Mouse (Mus musculus) macrophage (primary cell): ENCODE data around the gene Enox1. TPM values are rescaled to one million over a fixed set of nuclear protein-coding genes. Genes with fewer than 3 reads are reported as not detected.

Source experiments
- polyA plus RNA-seq: library from polyadenylated mRNA; stranded (reverse); fragments of 250-400 nt; gene quantifications from 3 replicates; pipeline ENCODE4 v1.2.4, GENCODE M21; 2018; ENCODE audit warnings: inconsistent platforms

Gene Enox1
- polyA plus RNA-seq, 1 experiment from 2014 or later, result not detected

Other genes with a start within 250 kb of the Enox1 start
- 1.9 to 14.8 TPM (median 5.5 TPM) in 3 replicates for gene Ccdc122, start 120.0 kb upstream of the Enox1 start, polyA plus RNA-seq
- 77.8 to 162 TPM (median 129 TPM) in 3 replicates for gene Lacc1, start 119.9 kb upstream of the Enox1 start, polyA plus RNA-seq